Mouse (Mus musculus): ENCODE data around the gene Sptbn4.
A peak's percentile ranks its signal among the peaks of the same experiment; 100 is the strongest.

Sptbn4 gene

GRCm38 (mm10) chr7:27474490-27474954 lies 27.0 kb upstream of the Sptbn4 start:
- DNase-seq (ENCODE audit: low read depth), result peak; percentile 98

GRCm38 (mm10) chr7:27473835-27474489 lies 26.5 kb upstream of the Sptbn4 start:
- DNase-seq (ENCODE audit: low read depth), result no peak

GRCm38 (mm10) chr7:27473156-27473834 lies 25.8 kb upstream of the Sptbn4 start, which contains the start of gene Sertad3:
TSS of gene Sertad3 (plus strand) at chr7:27473768.
- peak; percentile 94 for DNase-seq (ENCODE audit: low read depth)

- DNase-seq (ENCODE audit: low read depth), result no peak
These were observed 25.1 kb upstream of the Sptbn4 start for GRCm38 (mm10) chr7:27472596-27472995.

- DNase-seq (ENCODE audit: low read depth), result no peak
These were observed 24.1 kb upstream of the Sptbn4 start for GRCm38 (mm10) chr7:27471390-27472120.

- no peak for DNase-seq (ENCODE audit: low read depth)
These were observed 20.2 kb upstream of the Sptbn4 start for GRCm38 (mm10) chr7:27467648-27468047.

- DNase-seq (ENCODE audit: low read depth), result no peak
These were observed 13.0 kb upstream of the Sptbn4 start for GRCm38 (mm10) chr7:27460477-27460876.

- DNase-seq (ENCODE audit: low read depth), result no peak
These were observed 12.2 kb upstream of the Sptbn4 start for GRCm38 (mm10) chr7:27459640-27460039.

- DNase-seq (ENCODE audit: low read depth), result no peak
These were observed 11.1 kb upstream of the Sptbn4 start for GRCm38 (mm10) chr7:27458614-27459013.

- no peak for DNase-seq (ENCODE audit: low read depth)
These were observed 7.8 kb upstream of the Sptbn4 start for GRCm38 (mm10) chr7:27455273-27455672.

GRCm38 (mm10) chr7:27454461-27455121 lies 7.1 kb upstream of the Sptbn4 start:
- DNase-seq (ENCODE audit: low read depth), result no peak

- no peak for DNase-seq (ENCODE audit: low read depth)
These were observed 4.8 kb upstream of the Sptbn4 start for GRCm38 (mm10) chr7:27452206-27452770.

- no peak for DNase-seq (ENCODE audit: low read depth)
These were observed 3.9 kb upstream of the Sptbn4 start for GRCm38 (mm10) chr7:27451359-27451758.

- DNase-seq (ENCODE audit: low read depth), result peak; percentile 53
These were observed 1.9 kb upstream of the Sptbn4 start for GRCm38 (mm10) chr7:27449256-27449862.

- peak; percentile 49 for DNase-seq (ENCODE audit: low read depth)
These were observed 1.1 kb upstream of the Sptbn4 start for GRCm38 (mm10) chr7:27448421-27449206.

- DNase-seq (ENCODE audit: low read depth), result no peak
These were observed 716 bp downstream of the Sptbn4 start for GRCm38 (mm10) chr7:27446521-27447418.

- DNase-seq (ENCODE audit: low read depth), result no peak
These were observed 1.4 kb downstream of the Sptbn4 start for GRCm38 (mm10) chr7:27446051-27446450.

GRCm38 (mm10) chr7:27440014-27440413 lies 7.5 kb downstream of the Sptbn4 start:
- no peak for DNase-seq (ENCODE audit: low read depth)

GRCm38 (mm10) chr7:27437544-27437943 lies 9.9 kb downstream of the Sptbn4 start:
- DNase-seq (ENCODE audit: low read depth), result no peak

- no peak for DNase-seq (ENCODE audit: low read depth)
These were observed 13.7 kb downstream of the Sptbn4 start for GRCm38 (mm10) chr7:27433794-27434193.

Data from c-Kit-positive CD71-negative TER-119-negative erythroid progenitor cells, embryonic 14.5 days (primary cell).